ENCODE assay signal across 18 mouse cellular contexts in genomic region chr6:137514872-137515271, GRCm38 (mm10).
"Had no signal": no experiment of that assay in that cellular context is flagged by ENCODE, and none has a peak within 500 bp of the region (broad histone marks: within the 10 kb centered on the region; RNA-seq: fewer than 3 reads in every experiment).

No protein-coding gene starts in this region.

- H3K4me3 ChIP-seq: left cerebral cortex, adult 2 months; liver, embryonic 13.5 days; megakaryocyte, embryonic 14.5 days; midbrain, embryonic 10.5 days; neural tube, embryonic 13.5 days; stomach, embryonic 15.5 days had no signal

- H3K4me2 ChIP-seq: liver, embryonic 13.5 days; lung, embryonic 14.5 days; neural tube, embryonic 13.5 days; stomach, embryonic 15.5 days had no signal

- H3K4me1 ChIP-seq: megakaryocyte, embryonic 14.5 days; stomach, embryonic 15.5 days had no signal

- H3K27ac ChIP-seq: left cerebral cortex, adult 2 months; liver, embryonic 13.5 days; midbrain, embryonic 10.5 days; neural tube, embryonic 13.5 days; stomach, embryonic 15.5 days had no signal

- H3K9ac ChIP-seq: liver, embryonic 13.5 days; lung, embryonic 14.5 days; neural tube, embryonic 13.5 days; stomach, embryonic 15.5 days had no signal

- H3K36me3 ChIP-seq: liver, embryonic 13.5 days; midbrain, embryonic 10.5 days; neural tube, embryonic 13.5 days; stomach, embryonic 15.5 days had no signal

- DNase-seq: kidney, adult 18-20 months; kidney, postnatal 10 days; kidney, postnatal 36 days; layer of hippocampus, postnatal 36 days; liver, embryonic 13.5 days; lung, embryonic 14.5 days; lung, postnatal 10 days; lung, postnatal 36 days; midbrain, embryonic 14.5 days; retina, postnatal 1 day; right cerebral cortex, postnatal 25 days; spleen, adult 18-20 months; thymus, postnatal 25 days had no signal

- H3K27me3 ChIP-seq: liver, embryonic 13.5 days; neural tube, embryonic 13.5 days; stomach, embryonic 15.5 days had no signal

- H3K9me3 ChIP-seq: liver, embryonic 13.5 days; midbrain, embryonic 10.5 days; neural tube, embryonic 13.5 days; stomach, embryonic 15.5 days had no signal
